Mouse (Mus musculus) midbrain, embryonic 16.5 days (tissue): Measurements from ENCODE around the gene Mthfd2. TPM values are rescaled to one million over a fixed set of nuclear protein-coding genes. Genes with fewer than 3 reads are reported as not detected.

ENCODE experiments used
- ATAC-seq: fragments of 200-750 bp; cut with Nextera tagmentation; 2 replicates; pipeline ENCODE4 v1.8.0; 2017; ENCODE audit warnings: moderate TSS enrichment
- H3K27ac ChIP-seq: fragments of 300-500 bp; sonication (generic); 2 replicates; pipeline ENCODE4 v1.5.1; 2014; ENCODE audit warnings: mild to moderate bottlenecking, low read length, mixed read lengths
- H3K27me3 ChIP-seq: fragments of 300-500 bp; sonication (generic); 2 replicates; pipeline ENCODE4 v1.6.1; 2014; ENCODE audit warnings: low read depth, low read length, mixed read lengths; ENCODE audit not compliant: control insufficient read depth, insufficient read depth
- H3K36me3 ChIP-seq: fragments of 300-500 bp; sonication (generic); 2 replicates; pipeline ENCODE4 v1.6.1; 2014; ENCODE audit warnings: mild to moderate bottlenecking, low read length, moderate library complexity, mixed read lengths; ENCODE audit not compliant: control insufficient read depth, insufficient read depth
- H3K4me1 ChIP-seq: fragments of 300-500 bp; sonication (generic); 2 replicates; pipeline ENCODE4 v1.6.1; 2014; ENCODE audit warnings: mild to moderate bottlenecking, low read length, mixed read lengths; ENCODE audit not compliant: control insufficient read depth, insufficient read depth
- H3K4me2 ChIP-seq: fragments of 300-500 bp; sonication (generic); 2 replicates; pipeline ENCODE4 v1.6.1; 2014; ENCODE audit warnings: mild to moderate bottlenecking, low read length, mixed read lengths
- H3K4me3 ChIP-seq: fragments of 300-500 bp; sonication (generic); 2 replicates; pipeline ENCODE4 v1.5.1; 2014; ENCODE audit warnings: low read depth, mild to moderate bottlenecking, low read length, moderate library complexity, mixed read lengths
- H3K9ac ChIP-seq: fragments of 300-500 bp; sonication (generic); 2 replicates; pipeline ENCODE4 v1.6.1; 2014; ENCODE audit warnings: low read depth, low read length, mixed read lengths
- H3K9me3 ChIP-seq: fragments of 300-500 bp; sonication (generic); replicated peaks from 2 replicates; pipeline ENCODE4 v1.6.1; 2014; ENCODE audit warnings: mild to moderate bottlenecking, low read length, mixed read lengths; ENCODE audit not compliant: control insufficient read depth, poor library complexity, severe bottlenecking
- WGBS: fragments of 180-500 bp; shearing (Covaris S2); extraction: QIAGEN DNeasy Blood & Tissue Kit; methylation state at CpG from one replicate; pipeline ENCODE4 v1.1.7; 2014; 5-methylcytosine and 5-hydroxymethylcytosine counted together
- polyA plus RNA-seq: library from polyadenylated mRNA; unstranded; fragments of >200 nt; fragmentation: Nextera tagmentation; extraction: Ambion mirVana; gene quantifications from 2 replicates; pipeline ENCODE4 v1.2.1, GENCODE M21; 2015

Mthfd2 gene
- polyA plus RNA-seq, 1 experiment from 2014 or later, result 34.7 TPM

DNA sequence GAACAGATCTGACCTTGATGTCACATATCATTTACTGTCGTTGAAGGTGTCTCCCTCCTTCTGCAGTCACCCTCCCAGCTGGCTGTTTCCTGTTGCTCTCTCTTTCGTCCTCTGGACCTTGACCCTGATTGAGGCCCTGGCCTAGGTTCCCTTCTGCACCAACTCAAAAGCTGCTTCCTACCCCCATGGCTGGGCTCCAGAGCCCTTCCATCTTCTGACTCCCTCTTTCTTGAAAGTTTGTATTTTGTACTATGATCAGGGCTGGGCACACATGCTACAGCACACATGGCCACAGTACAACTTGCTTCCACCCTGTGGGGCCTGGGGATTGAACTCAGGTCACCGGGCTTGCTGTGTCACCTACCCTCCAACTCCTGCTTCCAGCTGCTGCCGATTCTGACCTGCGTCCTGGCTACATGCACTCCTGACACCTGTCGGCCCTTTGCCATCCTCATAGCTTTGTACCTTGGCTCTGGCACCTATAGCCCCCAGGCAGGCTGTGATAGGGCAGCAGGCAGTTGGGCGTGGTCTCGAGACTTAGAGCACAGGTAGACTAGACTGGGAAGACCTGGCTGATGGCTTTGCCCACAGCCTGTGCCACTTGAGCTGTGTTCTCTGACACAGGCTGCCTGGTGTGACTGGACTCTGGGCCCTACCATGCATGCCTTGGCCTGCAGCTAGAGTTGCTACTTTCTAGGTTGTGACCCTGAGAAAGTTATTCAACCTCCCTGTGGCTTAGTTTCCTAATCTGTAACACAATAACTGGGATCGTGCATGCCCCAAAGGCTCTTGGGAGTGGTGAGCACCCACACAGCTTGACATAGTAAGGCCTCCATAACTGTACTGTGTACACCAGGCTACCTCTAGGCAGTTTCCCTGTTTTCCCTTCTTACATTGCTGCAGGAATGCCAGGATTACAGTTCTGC lies 29.4 kb upstream of the Mthfd2 start:
- no peak overlapping the region for H3K27ac ChIP-seq
- H3K9ac ChIP-seq, result no peak overlapping the region
- no peak for ATAC-seq
- WGBS, result 89% methylated on average over 9 of the region's 9 CpGs
- H3K4me2 ChIP-seq, result no peak overlapping the region
- H3K27me3 ChIP-seq, result no peaks in the 10 kb centered on the region
- H3K4me3 ChIP-seq, result no peak overlapping the region
- H3K4me1 ChIP-seq, result peaks cover 2% of the 10 kb centered on the region
- H3K36me3 ChIP-seq, result peaks cover 13% of the 10 kb centered on the region; the same call in 1 of the 2 replicates
- no peaks in the 10 kb centered on the region for H3K9me3 ChIP-seq

DNA sequence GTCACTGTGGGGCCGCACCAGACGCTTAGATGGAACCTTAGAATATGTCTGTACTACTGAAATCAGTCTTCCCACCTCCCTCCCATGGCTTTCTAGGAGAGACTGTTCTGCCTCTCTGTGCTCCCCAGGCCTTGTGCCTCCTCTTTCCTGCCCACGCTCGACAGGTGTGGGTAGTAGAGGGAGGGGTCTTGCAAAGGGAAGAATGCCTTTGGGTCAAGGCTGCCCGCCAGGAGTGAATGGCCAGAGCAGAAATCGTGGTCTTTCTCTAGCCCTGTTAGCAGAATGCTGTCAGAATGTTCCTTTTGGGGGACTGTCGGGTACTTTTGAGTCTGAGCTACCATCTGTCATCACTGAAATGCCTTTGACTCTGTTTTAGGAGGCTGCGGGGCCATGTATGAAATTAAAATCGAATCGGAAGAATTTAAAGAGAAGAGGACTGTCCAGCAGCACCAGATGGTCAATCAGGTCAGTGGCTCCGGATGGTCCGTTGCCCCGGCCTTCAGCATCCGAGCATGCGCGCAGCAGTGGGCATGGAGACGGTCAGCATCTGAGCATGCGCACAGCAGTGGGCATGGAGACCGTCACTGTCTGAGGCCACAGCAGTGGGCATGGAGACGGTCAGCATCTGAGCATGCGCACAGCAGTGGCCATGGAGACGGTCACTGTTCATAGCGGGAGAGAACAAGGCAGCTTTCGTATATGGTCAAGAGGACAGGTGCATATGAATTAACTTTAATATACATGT lies 27.1 kb upstream of the Mthfd2 start:
- H3K4me1 ChIP-seq, result peaks cover 12% of the 10 kb centered on the region
- H3K36me3 ChIP-seq, result peaks cover 5% of the 10 kb centered on the region; the same call in 1 of the 2 replicates
- H3K4me2 ChIP-seq, result no peak overlapping the region
- H3K9me3 ChIP-seq, result no peaks in the 10 kb centered on the region
- H3K27ac ChIP-seq, result no peak overlapping the region
- no peaks in the 10 kb centered on the region for H3K27me3 ChIP-seq
- ATAC-seq, result no peak
- WGBS, result 94% methylated on average over 24 of the region's 24 CpGs
- no peak overlapping the region for H3K9ac ChIP-seq
- H3K4me3 ChIP-seq, result no peak overlapping the region

DNA sequence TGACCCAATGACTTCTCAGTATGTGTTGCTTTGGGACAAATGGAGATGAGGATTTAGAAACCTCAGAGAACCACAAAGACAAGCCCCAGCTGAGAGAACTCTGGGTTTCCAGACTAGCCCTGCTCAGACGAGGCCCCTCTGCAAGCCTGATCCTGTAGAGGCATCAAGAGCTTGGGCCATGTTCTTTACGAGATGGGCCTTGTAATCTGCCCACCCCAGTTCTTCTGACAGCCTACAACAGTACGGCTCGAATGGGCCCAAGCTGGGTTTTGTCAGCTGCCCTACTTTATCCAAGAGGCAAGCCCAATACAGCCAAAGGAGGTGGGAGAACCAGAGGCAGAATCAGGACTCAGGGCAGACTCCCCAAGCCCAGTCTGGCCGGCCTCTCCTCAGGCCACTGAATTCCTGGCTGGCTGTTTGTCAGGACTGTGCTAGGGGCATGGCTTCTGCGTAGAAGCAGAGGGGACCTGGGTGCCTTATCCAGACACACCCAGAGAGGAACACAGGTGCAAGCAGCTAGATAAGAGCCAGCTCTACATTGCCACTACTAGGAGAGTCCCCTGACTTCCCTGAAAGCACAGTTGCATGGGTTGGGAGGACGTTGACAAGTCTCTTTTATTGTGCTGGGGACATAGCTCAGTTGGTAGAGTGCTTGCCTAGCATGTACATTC lies 25.9 kb upstream of the Mthfd2 start:
- H3K4me1 ChIP-seq, result peaks cover 12% of the 10 kb centered on the region
- H3K9me3 ChIP-seq, result no peaks in the 10 kb centered on the region
- no peaks in the 10 kb centered on the region for H3K27me3 ChIP-seq
- WGBS, result 83% methylated on average over 7 of the region's 7 CpGs
- no peak for ATAC-seq
- no peak overlapping the region for H3K4me2 ChIP-seq
- H3K36me3 ChIP-seq, result peaks cover 5% of the 10 kb centered on the region; the same call in 1 of the 2 replicates
- H3K27ac ChIP-seq, result no peak overlapping the region
- H3K4me3 ChIP-seq, result no peak overlapping the region
- no peak overlapping the region for H3K9ac ChIP-seq

DNA sequence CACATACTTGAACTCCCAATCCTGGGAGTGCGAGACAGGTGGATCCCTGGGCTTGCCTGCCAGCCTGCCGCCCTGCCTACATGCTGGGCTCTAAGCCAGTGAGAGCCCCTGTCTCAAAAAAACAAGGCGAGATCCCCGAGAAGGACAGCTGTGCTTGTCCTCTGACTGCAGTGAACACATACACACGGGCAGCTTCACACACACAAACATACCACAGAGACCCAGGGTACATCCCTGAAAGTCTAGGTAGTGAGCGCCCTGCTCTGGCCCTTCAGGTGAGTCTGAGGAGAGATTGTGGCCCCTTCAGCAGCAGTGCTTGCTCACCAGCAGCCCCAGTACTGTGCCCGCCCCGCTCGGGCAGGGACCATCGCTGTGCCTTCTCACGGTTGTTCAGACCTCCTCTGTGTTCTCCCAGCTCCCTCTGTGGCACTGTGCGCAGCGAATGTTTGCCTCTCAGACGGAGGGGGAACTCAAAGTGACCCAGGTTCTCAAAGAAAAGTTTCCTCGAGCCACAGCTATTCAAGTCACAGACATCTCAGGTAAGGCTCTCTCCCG lies 25.2 kb upstream of the Mthfd2 start:
- Histone ChIP-seq H3K4me2 (no peak overlapping the region), H3K27ac (no peak overlapping the region), H3K27me3 (no peaks in the 10 kb centered on the region), H3K4me3 (no peak overlapping the region), H3K4me1 (peaks cover 12% of the 10 kb centered on the region), H3K9me3 (no peaks in the 10 kb centered on the region), H3K9ac (no peak overlapping the region), H3K36me3 (peaks cover 5% of the 10 kb centered on the region; the same call in 1 of the 2 replicates)
- 91% methylated on average over 16 of the region's 16 CpGs for WGBS
- ATAC-seq, result no peak

DNA sequence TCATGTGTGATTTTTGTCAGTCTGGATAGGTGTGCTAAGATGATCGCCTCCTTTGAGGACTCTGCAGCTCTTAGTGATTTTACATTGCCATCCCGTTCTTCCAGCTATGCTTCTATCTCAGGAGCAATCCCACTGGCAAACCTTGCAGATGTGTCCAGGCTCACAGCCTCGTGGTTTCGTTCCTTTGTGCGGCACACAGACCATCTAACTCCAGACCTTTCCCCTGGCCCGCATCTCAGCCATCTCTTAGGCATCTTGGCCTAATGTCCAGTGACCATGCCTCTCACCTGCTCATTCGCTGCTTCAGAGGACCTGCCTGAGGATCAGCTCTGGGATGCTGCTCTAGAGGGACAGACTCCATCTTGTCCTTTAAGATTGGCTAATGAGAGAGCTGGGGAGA lies 24.5 kb upstream of the Mthfd2 start:
- H3K27me3 ChIP-seq, result no peaks in the 10 kb centered on the region
- WGBS, result 84% methylated on average over 7 of the region's 7 CpGs
- H3K4me3 ChIP-seq, result peak overlapping the region; percentile 75
- peaks cover 5% of the 10 kb centered on the region; the same call in 1 of the 2 replicates for H3K36me3 ChIP-seq
- H3K9me3 ChIP-seq, result no peaks in the 10 kb centered on the region
- ATAC-seq, result no peak
- peak overlapping the region; percentile 91 for H3K9ac ChIP-seq
- H3K4me1 ChIP-seq, result peaks cover 12% of the 10 kb centered on the region
- peak overlapping the region; percentile 88 for H3K4me2 ChIP-seq
- no peak overlapping the region for H3K27ac ChIP-seq

DNA sequence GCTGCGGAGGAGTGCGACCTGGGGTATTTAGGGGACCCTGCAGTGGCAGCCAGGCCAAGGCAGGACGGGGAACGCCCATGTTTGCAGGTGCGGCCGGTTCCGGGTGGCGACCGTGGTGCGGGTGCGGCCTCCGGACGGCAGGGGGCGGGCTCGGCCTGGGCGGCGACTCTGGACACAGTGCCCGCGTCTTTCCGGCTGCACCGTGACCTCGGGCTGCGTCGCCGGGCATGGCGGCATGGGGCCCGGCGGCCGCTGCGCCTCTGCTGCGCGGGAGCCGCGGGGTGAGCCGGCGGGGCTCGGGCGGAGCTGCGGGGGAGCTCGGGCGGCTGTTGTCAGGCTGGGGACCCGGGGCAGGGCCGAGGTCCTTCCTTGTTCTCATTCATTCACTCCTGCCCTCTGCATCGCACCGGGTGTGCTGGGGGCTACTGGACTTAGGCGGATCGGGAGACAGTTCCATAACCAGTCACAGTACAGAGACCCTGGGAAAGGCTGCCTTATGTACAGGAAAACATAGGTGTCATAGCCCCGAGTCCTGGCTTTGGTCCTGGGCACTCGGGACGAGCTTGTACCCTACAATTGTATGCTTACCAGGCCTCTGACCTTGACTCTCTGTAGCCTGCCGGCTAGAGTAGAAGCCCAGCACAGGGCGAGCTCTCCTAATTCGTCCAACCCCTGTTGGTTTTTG lies 23.7 kb upstream of the Mthfd2 start:
- Histone ChIP-seq H3K4me1 (peaks cover 12% of the 10 kb centered on the region), H3K27ac (peak overlapping the region; percentile 39), H3K4me3 (peak overlapping the region; percentile 75), H3K9me3 (no peaks in the 10 kb centered on the region), H3K4me2 (peak overlapping the region; percentile 88), H3K27me3 (no peaks in the 10 kb centered on the region), H3K36me3 (peaks cover 5% of the 10 kb centered on the region; the same call in 1 of the 2 replicates), H3K9ac (peak overlapping the region; percentile 91)
- peak; percentile 95 for ATAC-seq
- under 1% methylated on average over 53 of the region's 53 CpGs for WGBS

DNA sequence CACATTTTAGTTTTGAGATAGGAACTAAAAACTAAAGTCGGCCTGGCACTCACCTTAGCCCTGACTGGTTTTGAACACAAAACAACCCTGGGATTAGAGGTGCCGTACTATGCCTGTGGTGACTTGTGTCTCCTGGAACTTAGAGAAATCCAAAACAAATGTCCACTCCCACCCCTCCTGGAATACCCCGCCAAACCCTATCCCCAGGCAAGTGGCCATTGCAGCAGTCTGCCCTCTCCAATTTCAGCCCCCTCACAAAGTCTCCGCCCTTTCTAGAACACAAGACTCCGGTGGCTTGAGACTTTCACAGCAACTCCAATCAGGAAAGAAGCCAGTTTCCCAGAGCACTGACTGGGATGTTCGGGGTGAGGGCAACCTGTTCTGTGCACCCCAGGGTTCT lies 23.2 kb upstream of the Mthfd2 start, which contains the start of gene Bola3:
Bola3 (plus strand) TSS at position 275 of the 400 bp plus-strand sequence.
- no peaks in the 10 kb centered on the region for H3K9me3 ChIP-seq
- H3K27me3 ChIP-seq, result no peaks in the 10 kb centered on the region
- peak within 1 kb of the TSS; percentile 39 for H3K27ac ChIP-seq
- H3K4me3 ChIP-seq, result peak within 1 kb of the TSS; percentile 75
- H3K4me2 ChIP-seq, result peak within 1 kb of the TSS; percentile 88
- H3K36me3 ChIP-seq, result peaks cover 3% of the 10 kb centered on the region; the same call in 1 of the 2 replicates
- H3K4me1 ChIP-seq, result peaks cover 12% of the 10 kb centered on the region
- WGBS, result 31% methylated on average over 6 of the region's 6 CpGs
- peak within 1 kb of the TSS; percentile 91 for H3K9ac ChIP-seq
- no peak; the same call in 1 of the 2 replicates for ATAC-seq

DNA sequence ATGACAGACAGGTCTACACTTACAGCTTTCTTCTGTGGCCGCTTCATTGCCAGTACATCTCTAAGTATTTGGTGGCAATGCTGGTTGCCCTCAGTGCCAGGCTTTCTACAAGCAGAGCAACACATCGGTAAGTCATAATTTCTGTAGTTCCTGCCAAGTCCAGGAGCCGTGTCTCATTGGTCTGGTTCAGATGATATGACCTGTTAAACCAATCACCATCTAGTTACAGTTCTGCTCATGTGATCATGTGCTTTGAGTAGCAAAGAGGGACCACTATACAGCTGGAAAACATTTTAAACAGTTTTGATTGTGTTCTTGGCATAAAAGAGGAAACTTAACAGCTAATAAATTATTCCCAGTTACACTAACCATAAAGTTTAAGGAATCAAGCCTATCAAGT lies 22.2 kb upstream of the Mthfd2 start:
- no peak overlapping the region for H3K4me2 ChIP-seq
- H3K9ac ChIP-seq, result no peak overlapping the region
- H3K4me3 ChIP-seq, result no peak overlapping the region
- ATAC-seq, result no peak
- H3K4me1 ChIP-seq, result peaks cover 12% of the 10 kb centered on the region
- WGBS, result 96% methylated on average over 3 of the region's 3 CpGs
- H3K27ac ChIP-seq, result no peak overlapping the region
- no peaks in the 10 kb centered on the region for H3K9me3 ChIP-seq
- H3K27me3 ChIP-seq, result no peaks in the 10 kb centered on the region
- 0 out of 2 replicates have a peak, but pooled peaks cover 1% of the 10 kb centered on the region for H3K36me3 ChIP-seq
